Mouse (Mus musculus): ENCODE data around the gene Abcb10.

Gene Abcb10

GRCm38 (mm10) chr8:123907604-123908003 is 75.3 kb downstream of the Abcb10 start:
- no peak for DNase-seq (ENCODE audit: low read depth, low spot score)

- DNase-seq (ENCODE audit: low read depth, low spot score), result no peak
Measured at GRCm38 (mm10) chr8:123902653-123903052, 80.3 kb downstream of the Abcb10 start.

Measured in retina, adult 2 months (tissue).